Mouse (Mus musculus) adrenal gland, adult (tissue): ENCODE measurements at regions not wholly inside any gene's neighbourhood (a gene's known extent, or its start where the extent isn't known, plus 50 kb on each side); places are given as distances from the start of the nearest gene placed in this dataset.
A peak's percentile ranks its signal among the peaks of the same experiment; 100 is the strongest.
"Not testable (repeated sequence)": the region's sequence is repeated elsewhere in the genome, so short reads cannot be mapped to it uniquely, and the experiment has no call there.

Source experiments
- DNase-seq, 2 experiments: peaks; one replicate each; pipeline ENCODE4 v3.0.0; 2022 to 2023; ENCODE audit warnings: low spot score in 1 of 2; ENCODE audit not compliant: inconsistent age in 2 of 2

DNA sequence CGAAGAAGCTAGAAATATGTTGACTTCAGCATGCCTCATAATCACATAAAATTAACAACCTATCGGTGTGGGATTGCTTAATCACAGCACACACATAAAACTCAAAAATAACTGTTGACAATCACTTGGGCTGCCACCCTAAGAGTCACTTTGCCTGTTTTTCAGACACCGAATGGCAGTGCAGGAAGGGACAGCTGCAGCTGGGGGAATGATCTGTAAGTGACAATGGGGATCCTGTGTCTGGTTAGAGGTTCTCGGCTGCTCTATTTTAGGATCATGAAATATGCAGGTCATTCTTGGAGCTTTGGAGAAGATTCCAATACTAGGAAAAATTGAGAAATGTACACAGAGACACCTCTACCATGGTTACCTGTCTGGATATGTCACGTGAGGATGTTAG, 54.4 kb upstream of the Tcf12 start:
- no peak for DNase-seq

DNA sequence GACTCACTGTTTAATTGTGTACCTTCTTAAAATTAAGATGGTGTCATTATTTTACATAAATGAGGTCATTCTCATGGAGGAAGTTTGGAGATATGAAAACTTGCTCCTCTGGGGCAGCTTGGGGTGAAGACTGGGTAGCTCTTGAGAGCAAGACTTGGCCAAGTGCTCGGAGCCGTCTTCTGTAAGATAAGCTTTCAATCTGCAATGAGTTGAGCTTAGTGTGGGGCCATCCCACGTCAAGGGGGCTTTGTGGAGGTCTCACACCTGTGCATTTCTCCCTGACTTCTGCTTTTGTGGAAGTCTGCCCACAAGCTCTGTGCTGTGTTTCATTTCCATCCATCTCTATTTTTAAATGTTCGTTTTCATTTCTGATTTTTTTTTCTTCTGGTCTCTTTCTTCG, 54.9 kb upstream of the Tcf12 start:
- no peak for DNase-seq

DNA sequence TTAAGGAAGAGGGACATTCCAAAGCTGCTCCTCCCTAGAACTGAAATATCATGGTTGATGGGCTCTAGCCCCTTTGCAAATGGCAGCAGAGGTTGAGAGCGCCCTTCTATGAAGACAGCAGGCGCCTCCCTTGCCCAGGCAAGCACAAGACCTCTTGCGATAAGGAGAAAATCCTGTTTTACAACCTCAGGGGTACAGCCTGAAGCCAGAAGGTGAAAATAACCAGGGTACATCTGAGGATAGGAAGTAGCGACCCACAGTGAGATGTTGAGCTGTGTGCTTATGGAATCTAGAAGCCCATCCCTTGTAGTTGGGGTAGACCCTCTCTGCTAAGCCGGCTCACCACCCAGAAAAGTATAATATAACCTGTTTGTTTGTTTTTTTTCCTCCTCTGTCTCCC, 57.6 kb upstream of the Tcf12 start:
- DNase-seq = no peak

DNA sequence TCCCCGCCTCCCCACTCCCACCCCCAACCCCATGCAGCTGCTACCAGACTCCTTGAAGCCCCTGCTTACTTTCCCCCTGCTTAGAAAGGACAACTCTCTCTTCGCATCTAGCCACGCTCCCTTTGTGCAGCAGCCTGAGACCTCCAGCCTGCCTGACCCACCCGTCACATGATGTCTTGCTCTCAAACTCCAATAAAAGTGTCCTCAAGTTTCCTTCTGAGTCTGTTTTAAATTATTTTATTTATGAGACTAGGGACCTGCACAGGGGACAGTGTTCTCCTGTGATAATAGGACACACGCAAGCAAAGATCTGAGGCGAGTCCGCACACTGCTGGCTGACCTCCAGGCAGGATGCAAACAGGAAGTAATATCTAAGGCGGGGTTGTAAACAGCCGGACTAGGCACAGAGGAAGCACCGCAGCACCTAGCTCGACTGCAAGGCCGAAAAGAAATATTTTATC, 58.1 kb upstream of the Tcf12 start:
- peak; percentile 55 to 86 for DNase-seq

DNA sequence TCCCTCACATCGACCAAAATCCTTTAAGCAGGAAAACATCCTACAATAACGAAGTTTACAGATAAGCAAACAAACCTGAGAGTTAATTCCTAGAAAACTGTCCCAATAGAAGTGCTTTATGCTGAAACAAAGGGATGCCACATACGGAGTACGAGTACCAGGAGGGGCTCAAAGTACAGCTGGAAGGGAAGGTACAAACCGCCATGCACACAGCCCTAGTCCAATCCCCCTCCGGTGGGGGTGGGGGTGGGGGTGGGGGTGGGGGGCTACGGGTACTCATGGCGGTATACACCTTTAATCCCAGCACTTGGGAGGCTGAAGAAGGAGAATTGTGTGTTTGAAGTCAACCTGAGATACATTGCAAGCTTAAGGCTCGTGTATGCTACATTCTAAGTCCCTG, 58.6 kb upstream of the Tcf12 start:
- no peak for DNase-seq

DNA sequence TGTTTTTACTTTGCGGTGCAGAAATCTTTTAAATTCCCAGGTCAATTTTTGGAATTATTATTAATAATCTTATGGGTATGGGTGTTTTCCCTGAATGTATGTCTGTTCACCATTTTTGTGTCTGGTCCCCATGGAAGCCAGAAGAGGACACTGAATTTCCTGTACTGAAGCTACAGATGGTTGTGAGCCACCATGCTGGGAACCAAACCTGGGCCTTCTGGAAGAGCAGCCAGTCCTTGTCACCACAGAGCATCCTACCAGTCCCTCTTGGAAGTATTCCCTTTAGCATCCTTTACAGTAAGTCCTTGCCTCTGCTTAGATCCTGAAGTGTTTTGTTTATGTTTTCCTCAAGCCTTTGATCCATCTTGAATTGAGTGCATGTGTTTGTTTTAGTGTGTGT, 60.7 kb upstream of the Tcf12 start:
- no peak for DNase-seq

DNA sequence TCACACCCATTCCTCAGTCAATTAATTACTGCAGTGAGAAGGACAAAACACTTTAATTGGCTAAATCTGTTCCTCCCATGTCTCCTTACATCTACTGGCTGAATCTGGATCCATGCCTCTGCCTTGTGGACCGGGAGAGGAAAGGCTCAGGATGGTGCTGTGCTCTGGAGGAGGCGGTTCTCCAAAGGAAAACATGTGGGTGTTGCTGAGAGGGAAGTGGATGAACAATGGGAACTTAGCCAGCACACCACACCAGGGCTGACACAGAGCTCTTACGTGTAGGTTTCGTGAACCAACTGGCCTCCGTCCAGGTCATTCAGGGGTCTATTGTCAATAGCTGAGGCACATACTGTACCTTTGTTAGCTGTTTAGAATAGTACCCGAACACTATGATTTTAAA, 69.3 kb upstream of the Tcf12 start:
- DNase-seq = peak in 1 of 2 experiments; percentile 21

DNA sequence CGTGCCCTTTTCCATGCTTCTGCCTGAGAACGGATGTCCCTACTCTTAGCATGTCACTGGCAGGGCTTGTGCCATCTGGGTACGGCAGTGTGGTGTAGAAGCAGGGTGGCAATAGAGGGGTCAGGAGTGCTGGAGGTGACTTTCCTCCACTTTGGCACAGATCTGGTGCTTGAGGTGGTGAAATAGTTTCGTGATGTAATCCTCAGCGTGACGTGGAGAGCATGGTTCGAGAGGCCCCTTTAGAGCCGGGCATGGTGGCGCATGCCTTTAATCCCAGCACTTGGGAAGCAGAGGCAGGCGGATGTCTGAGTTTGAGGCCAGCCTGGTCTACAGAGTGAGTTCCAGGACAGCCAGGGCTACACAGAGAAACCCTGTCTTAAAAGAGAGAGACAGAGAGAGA, 71.7 kb upstream of the Tcf12 start:
- peak; percentile 15 to 63 for DNase-seq

DNA sequence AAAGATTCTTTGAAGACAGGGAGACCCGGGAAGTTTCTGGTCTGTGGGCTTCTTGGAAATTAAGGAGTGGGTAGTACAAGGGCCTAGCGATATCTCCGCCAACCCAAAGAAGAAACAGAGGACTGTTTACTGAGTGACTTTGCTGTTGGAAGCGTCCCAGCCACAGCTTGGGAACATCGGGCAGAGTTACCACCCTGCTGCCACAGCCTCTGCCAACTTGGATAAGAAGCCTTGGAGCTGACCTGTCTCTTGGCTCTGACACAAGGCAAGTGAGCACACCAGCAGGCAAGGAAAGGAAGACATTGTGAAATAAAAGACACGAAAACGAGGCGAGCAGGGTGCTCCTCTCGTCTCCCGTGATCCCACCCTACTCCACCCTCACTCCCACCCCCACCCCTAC, 72.3 kb upstream of the Tcf12 start:
- DNase-seq = peak; percentile 75 to 83

DNA sequence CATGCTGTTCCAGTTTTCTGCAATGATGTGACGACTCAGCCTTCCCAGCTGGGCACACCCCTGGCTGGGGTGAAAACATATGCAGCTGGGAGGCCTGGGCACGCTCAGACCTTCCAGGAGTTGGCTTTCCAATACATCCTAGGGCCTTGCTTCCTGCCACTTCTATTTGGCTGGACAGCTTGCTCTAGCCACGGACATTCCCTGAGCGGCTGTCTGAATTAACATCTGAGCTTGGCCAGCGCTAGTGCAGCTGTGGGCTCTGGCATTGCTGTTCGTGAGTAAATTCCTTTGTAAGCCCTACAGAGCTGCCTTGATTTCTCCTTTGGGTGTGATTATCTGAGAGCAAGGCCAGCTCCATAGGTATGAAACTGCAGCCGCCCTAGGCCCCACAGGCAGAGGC, 78.2 kb upstream of the Tcf12 start:
- peak; percentile 34 to 46 for DNase-seq

DNA sequence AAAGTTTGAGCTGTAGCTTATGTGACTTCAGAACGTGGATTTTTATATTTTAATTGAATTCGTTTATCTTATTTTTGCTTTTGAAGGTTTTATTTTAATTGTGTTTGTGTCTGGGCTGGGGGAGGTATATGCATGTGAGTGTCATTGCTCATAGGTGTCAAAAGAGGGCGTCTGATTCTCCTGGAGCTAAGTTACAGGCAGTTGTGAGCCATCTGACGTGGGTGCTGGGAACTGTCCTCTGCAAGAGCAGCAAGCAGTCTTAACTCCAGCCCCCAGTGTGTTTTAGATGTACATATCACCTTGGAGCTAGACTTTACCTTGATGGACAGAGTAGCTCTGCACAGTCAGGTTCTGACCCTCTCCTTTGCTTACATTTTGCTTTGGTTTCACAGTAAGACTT, 79.0 kb upstream of the Tcf12 start:
- peak in 1 of 2 experiments; percentile 15 for DNase-seq

DNA sequence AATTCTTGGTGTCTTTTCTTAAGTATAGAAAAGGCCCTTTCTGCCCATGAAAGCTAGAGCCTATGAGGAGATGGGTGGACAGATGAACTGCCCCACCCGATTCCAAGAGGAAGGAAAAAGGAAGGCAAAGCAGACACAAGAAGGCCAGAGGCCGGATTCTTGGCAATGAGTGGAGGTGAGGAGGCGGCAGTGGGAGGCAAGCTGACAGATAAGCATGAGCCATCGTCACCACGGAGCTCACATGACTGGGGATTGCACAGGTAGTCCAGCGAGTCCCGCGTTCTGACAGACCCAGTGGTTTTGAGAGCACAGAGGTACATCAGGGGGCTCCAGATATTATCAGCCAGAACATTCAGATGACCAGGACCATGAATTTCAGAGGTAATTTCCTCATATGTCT, 79.4 kb upstream of the Tcf12 start:
- DNase-seq = peak in 1 of 2 experiments; percentile 22

DNA sequence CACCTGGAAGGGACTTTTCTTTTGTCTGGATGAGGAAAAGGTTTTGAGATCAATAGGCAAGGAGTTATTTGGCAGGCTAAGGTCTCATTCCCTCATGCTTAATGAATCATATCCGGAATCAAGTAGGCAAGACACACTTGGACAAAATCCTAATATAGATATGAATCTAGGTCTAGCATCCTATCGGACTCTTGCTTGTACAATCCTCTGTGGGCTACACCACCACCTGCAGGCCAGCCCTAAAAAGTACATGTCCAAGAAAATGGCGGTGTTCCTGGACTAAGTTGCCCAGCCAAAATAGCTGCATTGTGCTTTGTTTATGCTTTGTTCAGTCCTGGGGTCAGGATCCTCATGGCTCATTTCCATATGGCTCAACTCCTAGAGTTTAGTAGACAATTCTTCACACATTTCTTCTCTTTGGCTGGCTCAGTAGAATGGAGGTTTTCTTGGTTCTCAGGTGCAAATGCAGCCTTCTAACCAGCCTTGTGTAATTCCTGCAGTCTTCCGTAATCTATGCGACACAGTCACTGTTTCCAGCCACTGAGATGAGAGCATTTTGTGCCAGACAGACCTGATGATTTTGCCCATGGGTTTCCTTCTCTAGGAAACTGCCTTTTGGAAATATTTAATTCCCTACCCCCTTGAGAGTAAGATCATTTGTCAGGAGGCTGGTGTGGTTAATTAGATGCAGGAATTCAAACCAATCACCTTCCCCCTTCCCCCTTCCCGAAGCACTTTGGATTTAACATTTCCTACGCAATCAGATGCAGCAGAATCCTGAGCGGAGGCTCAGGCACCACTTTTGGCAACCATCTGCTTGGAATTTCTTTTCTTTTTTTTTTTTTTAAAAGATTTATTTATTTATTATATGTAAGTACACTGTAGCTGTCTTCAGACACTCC, 80.6 kb upstream of the Tcf12 start:
- peak; percentile 68 to 87 for DNase-seq

DNA sequence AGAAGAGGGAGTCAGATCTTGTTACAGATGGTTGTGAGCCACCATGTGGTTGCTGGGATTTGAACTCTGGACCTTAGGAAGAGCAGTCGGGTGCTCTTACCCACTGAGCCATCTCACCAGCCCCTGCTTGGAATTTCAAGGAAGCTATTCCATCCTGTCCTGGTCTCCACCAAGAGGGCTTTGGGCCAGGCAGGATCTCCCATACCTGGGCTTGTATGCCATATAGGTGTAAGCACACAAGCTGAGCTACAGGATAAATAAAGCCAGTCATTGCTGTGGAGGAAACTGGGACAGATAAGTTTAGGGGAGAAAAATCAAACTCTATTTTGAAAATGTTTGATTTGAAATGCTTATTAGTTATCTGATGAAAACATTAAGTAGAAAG, 81.3 kb upstream of the Tcf12 start:
- DNase-seq = not testable (repeated sequence)

DNA sequence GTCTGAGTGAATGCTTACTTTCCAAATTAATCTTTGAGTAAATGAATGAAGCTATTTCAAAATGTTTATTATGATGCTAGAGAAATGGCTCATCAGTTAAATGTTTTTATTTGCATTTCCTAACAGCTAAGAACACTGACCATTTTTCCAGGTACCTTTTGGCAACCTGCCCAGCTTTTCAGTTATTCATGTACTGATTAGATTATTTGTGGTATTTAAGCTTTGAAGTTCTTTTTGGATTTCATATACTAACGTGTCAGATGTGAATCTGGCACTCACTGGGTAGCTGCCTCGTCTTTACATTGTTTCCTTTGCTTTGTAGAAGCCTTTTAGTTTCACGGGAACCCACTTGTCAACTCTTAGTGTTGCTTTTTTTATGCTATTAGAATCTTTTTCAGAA, 79.3 kb upstream of the Zfp280d start:
- DNase-seq = no peak

DNA sequence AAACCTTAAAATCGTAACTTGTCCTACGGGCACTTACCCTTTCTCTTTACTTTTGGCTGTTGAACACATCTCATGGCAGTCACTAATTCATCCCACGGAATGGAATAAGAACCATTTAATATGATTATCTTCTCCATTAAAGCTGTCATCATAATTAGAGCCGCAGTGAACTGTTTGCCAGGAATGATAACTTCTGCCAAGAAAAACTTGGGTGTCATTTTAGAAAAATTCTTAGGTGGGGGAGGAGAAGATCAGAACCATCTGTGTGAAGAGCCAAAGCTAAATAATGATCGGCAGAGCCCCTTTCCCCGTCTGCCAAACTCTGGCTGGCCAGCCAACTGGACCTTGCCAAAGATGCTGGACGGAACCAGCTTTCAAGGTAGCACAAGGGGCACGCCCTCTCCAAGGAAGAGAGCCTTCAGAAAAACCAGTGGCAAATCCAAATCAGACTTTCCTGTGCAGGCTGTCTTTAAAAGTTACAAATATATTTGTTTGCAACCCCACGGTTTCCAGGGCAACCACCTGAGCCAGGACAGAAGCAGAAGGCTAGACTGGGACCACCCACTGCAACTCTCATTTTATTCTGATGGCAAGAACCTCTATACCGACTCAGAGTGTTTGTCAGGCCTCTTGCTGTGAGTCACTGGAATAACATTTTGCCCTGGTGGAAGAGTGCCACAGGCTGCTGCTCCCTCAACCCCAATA, 77.9 kb upstream of the Zfp280d start:
- peak; percentile 20 to 53 for DNase-seq

DNA sequence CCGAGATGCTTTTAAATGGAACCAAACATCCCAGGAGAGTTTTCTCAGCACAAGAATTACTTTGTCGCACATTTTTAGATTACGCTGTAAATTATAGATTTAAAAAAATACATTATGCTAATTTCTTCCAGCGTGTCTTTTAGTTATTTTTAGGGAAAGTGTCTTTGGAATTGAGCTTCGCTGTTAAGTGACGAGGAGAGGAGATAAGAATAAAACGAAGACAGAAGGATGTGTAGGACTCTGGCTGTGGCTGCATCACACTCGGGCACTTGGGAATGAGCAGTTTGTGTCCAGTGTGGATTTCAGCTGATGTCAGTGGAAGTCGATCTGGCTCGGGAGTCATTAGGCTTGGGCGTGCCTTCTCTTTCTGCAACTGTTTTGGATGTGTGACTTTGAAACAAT, 77.3 kb upstream of the Zfp280d start:
- DNase-seq = peak in 1 of 2 experiments; percentile 21

DNA sequence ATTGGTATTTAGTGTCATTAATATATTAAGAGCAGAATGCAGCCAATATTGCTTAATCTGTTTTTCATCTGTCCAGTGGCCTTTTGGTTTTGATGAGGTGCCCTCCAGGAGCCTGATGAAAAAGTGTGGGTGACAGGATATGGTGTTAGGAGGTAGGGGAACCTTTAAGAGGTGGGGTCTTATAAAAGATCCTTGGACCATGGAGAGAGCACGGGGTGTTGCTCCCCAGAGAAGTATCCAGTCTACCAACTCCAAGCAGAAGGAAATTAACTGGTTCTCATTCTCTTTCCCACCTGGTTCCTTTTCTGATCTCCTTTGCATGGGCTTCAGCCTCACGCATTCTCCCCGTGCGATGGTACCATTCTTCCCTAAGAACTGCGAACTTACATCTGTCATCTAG, 75.7 kb upstream of the Zfp280d start:
- DNase-seq = no peak

DNA sequence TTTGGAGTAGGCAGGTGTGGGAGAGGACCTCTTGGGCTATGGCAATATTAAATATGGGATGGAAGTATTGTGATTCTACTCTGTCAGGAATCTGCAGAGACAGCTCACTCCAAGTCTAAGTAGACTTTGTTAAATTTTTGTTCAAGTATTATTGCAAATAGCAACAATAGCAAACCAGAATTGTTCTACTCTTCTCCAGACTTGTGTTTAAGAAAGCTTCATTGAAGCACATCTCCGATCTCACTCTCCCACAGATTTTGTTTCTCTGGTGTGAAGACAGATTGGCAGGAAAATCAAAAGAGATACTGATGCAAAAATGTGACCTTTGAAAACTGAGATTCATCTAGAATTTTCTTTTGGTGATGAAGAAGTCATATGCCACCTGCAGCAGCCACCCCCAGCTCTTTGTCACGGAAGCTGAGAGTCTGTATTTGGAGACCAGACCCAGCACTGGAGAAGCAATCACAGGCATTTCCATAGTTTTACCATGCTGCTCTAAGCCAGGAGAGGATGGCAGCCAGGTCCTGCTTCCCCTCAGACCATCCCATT, 70.2 kb upstream of the Zfp280d start:
- DNase-seq = no peak

DNA sequence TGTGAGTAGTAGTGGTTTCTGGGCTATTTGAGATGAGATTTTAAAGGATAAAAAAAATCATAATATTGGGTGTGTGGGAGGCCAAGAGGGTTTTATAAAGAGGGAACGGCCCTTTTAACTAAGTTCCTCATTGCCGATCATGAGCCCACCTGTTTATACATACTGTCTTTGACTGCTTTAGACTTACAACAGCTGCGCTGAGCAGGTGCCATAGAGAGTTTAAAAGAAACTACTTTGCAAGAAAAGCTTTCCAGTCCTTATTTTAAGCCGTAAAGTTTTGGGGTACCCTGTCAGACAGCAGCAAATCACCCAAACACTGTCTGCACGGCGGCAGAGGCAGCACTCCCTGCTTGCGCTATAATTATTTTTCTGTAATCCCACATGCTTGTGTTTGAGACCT, 68.8 kb upstream of the Zfp280d start:
- DNase-seq = no peak

DNA sequence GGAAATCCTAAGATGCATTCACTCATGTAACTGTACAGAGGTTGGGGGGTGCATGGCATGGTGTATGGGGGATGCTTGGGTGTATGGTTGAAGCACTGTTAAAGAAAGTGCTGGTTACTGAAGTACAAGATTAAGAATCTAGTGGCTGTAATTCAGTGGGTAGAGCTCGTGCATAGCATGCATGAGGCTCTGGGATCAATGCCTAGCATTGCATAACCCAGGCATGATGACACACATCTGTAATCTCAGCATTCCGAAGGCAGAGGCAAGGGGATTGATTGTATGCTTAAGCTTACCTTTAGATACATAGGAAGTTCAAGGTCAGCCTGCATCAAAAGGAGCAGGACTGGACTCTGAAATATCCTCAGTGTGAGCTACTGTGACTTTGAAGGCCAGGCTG, 67.7 kb upstream of the Zfp280d start:
- DNase-seq = peak in 1 of 2 experiments; percentile 60

DNA sequence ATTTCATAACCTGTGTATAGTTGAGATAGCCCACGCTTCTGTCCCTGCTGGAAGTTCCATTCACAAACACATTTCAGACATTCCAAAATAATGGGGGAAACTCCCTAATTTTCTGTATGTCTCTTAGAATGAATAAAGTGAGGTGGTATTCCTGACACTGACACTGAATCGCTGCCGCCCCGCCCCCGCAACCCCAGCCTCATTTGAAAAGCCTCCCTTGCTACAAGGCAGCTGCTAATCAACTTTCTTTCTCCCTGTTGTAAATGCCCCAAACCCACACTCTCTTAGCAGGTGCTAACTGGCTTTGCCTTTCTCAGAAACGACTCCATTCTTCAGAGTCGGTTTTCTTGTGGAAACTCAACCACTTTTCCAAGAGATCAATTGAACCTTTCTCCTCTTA, 66.4 kb upstream of the Zfp280d start:
- DNase-seq = no peak
